Mouse (Mus musculus): ENCODE data around the gene Dpep2nb.
"Not testable (repeated sequence)": the region's sequence is repeated elsewhere in the genome, so short reads cannot be mapped to it uniquely, and the experiment has no call there.

Gene Dpep2nb

GRCm38 (mm10) chr8:106007135-106007534, 1.4 kb upstream of the Dpep2nb start:
- DNase-seq (ENCODE audit: low spot score in 2 of 2): no peak

GRCm38 (mm10) chr8:106006413-106006812, 638 bp upstream of the Dpep2nb start:
- DNase-seq (ENCODE audit: low spot score in 2 of 2): no peak

DNA sequence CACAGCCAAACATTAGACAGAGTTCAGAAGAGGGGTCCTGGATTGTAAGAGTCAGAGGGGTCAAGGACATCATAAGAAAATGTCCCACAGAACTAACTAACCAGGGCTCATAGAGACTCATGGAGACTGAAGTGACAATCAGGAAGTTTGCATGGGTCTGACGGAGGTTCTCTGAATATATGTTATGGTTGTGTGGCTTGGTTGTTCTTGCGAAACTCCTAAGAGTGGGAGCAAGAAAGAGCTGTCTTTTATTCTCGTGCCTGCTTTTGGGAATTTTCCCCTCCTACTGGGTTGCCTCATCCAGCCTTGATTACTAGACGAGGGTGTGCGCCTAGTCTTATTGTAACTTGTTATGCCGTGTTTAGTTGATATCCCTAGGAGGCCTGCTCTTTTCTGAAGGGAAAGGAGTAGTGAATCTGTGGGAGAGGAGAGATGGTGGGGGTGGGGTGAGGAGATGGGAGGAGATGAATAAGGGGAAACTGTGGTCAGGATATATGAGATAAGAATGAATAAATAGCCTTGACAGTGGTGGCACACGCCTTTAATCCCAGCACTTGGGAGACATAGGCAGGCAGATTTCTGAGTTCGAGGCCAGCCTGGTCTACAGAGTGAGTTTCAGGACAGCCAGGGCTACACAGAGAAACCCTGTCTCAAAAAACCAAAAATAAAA, 1.1 kb downstream of the Dpep2nb start:
- DNase-seq (ENCODE audit: low spot score in 2 of 2): no peak

GRCm38 (mm10) chr8:106001908-106002307, 3.9 kb downstream of the Dpep2nb start:
- no peak for DNase-seq (ENCODE audit: low spot score in 2 of 2)

DNA sequence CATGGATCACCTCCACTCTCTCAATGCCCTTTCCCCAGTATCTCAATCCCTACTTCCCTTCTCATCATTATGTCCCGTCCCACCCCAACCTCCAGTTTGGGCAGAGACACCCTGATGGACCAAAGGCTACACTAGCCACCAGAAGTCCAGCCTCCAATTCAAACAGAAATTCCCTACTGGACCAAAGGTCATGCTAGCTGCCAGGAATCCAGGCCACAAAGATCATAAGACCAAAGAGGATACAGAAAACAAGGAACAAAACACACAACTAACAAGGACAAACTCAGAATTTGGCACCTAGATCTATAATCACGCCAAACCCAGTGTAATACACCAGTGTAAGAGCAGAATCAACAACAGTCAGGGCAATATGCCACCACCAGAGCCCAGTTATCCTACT, 6.8 kb downstream of the Dpep2nb start:
- no peak for DNase-seq (ENCODE audit: low spot score in 2 of 2)

DNA sequence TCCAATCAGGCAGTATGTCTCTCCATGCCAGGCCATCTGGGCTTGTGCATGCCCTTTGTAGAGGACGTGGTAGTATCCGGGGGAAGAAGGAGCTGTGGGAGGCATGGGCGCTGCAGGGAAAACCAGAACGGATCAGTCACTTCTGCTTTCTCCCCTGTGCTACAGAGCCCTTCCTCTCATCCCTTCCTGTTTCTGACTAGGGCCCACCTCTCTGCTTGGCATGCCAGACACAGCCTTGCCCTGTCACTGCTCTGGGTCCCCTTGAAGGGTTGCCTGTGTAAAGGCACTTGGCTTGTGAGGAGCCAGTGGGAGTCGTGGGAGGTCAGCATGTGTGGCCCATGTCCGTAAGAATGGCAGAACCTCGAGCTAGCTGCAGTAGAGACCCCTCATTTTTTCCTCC, 9.4 kb downstream of the Dpep2nb start:
- no peak for DNase-seq (ENCODE audit: low spot score in 2 of 2)

DNA sequence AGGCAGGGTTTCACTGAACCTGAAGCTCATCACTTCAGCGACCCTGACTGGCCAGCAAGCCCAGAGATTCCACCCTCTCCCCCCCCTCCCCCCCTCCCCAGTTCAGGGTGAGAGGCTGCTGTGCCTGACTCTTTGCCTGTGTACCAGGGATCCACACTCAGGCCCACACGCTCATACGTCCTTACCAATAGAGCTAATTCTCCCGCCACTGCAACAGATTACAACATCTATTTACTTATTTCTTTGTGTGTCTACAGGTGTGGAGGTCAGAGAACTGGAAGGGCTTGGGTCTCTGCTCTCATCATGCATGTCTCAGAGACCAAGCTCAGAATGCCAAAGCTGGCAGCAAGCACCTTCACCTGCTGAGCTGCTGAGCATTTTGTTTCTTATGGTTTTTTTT, 12.5 kb downstream of the Dpep2nb start:
- DNase-seq (ENCODE audit: low spot score in 2 of 2): no peak

- DNase-seq (ENCODE audit: low spot score in 2 of 2): no peak
Observed at GRCm38 (mm10) chr8:105992499-105992898, 13.3 kb downstream of the Dpep2nb start.

- DNase-seq (ENCODE audit: low spot score in 2 of 2): no peak
Observed at GRCm38 (mm10) chr8:105991546-105991945, 14.2 kb downstream of the Dpep2nb start.

DNA sequence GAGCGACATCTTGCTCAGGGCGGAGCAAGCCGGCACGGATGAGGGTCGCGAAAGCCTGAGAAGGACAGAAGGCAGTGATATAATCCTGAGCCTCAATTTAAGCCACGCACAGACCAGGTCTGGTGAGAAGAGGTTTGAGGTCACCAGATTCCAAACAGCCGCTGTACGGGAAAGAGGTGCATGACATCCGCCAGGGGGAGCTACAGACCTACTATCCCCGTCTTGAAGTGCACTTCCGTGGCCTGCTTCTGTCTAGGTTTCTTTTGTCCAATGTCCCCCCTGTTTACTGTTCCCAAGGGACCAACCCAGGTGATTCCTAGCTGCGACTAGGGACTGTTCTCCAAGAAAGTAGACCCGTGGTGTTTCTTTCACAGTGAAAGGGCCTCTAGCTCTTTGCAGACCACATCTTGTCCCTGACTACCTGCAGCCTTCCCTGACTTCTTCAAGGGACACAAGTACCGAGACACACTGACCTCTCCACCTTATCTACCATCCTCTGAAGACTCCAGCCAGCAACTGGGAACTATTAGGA, 14.9 kb downstream of the Dpep2nb start, which contains the start of gene Dus2:
Dus2 (plus strand) TSS at position 482 of the 532 bp plus-strand sequence.
- peak; percentile 40 to 53 for DNase-seq (ENCODE audit: low spot score in 2 of 2)

GRCm38 (mm10) chr8:105988546-105988945, 17.2 kb downstream of the Dpep2nb start:
- no peak for DNase-seq (ENCODE audit: low spot score in 2 of 2)

DNA sequence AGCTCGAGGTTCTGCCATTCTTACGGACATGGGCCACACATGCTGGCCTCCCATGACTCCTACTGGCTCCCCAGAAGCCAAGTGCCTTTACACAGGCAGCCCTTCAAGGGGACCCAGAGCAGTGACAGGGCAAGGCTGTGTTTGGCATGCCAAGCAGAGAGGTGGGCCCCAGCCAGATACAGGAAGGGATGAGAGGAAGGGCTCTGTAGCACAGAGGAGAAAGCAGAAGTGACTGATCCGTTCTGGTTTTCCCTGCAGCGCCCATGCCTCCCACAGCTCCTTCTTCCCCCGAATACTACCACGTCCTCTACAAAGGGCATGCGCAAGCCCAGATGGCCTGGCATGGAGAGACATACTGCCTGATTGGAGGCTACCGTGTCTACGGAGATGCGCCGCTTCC, 22.4 kb downstream of the Dpep2nb start:
- not testable (repeated sequence) for DNase-seq (ENCODE audit: low spot score in 2 of 2)

GRCm38 (mm10) chr8:105981146-105981545, 24.6 kb downstream of the Dpep2nb start:
- no peak for DNase-seq (ENCODE audit: low spot score in 2 of 2)

DNA sequence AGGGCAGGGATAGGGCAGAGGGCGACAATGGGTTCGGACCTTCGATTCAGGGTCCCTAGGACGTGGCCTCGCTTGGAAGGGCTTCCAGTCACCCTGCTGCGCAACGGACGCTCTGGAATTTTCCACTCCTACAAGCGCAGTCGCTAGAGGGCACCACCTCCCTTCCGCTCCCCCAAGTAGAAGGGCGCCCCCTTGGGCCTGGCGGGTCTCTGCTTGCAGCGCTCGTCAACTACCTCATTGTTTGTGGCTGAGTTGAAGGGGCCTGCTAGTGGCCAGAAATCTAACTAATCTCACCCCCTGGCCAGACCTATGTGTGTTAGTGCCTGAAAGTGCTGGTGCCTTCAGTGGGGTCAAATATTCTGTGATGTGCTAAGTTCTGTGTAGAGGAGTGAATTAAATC, 26.4 kb downstream of the Dpep2nb start, which contains the start of gene Dpep3:
Dpep3 (minus strand) TSS at position 105 of the 400 bp plus-strand sequence.
- no peak for DNase-seq (ENCODE audit: low spot score in 2 of 2)

- no peak for DNase-seq (ENCODE audit: low spot score in 2 of 2)
Observed at GRCm38 (mm10) chr8:105975363-105975762, 30.4 kb downstream of the Dpep2nb start.

DNA sequence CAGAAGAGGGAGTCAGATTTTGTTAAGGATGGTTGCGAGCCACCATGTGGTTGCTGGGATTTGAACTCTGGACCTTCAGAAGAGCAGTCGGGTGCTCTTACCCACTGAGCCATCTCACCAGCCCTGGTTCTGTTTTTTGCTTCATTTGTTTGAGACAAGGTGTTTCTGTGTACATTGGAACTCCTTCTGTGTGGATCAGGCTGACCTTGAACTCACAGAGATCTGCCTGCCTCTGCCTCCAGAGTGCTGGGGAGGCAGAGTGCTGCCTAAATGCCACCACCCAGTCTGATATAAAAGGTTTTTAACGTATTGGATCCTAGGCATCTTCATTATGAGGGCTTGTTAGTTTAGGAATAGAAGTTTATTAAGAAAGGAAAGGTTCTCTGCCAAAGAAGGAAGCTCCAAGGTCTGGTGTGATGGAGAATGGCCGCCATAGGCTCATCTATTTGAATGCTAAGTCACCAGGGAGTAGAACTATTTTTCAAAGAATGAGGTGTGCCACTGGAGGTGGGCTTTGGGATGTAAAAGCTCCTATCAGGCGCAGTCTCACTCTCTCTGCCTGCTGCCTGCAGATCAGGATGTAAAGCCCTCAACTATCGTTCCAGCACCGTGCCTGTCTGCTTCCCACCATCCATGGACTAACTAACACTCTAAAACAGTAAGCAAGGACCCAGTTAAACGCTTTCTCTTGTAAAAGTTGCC, 34.6 kb downstream of the Dpep2nb start:
- DNase-seq (ENCODE audit: low spot score in 2 of 2): no peak

- no peak for DNase-seq (ENCODE audit: low spot score in 2 of 2)
Observed at GRCm38 (mm10) chr8:105969367-105969766, 36.4 kb downstream of the Dpep2nb start.

DNA sequence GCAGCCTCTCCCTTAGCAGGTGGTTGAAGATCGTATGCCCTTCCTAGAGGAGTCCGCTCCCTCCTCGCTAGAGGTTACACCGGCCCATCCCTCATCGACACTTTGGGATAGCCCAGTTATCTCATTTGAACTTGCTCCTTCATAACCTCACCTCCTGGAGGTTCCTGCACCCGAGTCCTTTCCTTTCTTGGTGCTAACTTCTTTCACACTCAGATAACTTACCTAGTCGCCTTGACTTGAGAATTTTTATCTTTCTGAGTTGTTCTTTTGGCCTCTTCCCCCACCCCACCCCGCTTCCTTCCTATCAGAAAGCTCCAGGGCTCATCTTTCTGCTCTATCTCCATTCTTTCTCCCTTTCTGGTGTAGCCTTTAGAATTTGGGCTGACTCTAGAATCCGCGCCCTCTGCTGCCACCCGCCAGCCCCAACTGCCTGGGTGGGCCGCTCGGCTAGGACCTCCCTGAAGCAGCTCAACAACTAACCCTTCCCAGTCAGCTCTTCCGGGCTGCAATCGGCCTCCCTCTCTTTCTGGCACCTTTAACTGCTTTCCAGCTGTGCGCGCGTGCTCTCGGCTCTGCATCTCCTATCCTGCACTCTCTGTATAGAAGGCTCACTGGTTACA, 39.0 kb downstream of the Dpep2nb start:
- DNase-seq (ENCODE audit: low spot score in 2 of 2): no peak

- no peak for DNase-seq (ENCODE audit: low spot score in 2 of 2)
Observed at GRCm38 (mm10) chr8:105965905-105966341, 39.9 kb downstream of the Dpep2nb start, which contains the start of gene Slc12a4. Gene Slc12a4, minus strand, starts transcription at chr8:105966097.

- DNase-seq (ENCODE audit: low spot score in 2 of 2): no peak
Observed at GRCm38 (mm10) chr8:105965266-105965904, 40.4 kb downstream of the Dpep2nb start.

DNA sequence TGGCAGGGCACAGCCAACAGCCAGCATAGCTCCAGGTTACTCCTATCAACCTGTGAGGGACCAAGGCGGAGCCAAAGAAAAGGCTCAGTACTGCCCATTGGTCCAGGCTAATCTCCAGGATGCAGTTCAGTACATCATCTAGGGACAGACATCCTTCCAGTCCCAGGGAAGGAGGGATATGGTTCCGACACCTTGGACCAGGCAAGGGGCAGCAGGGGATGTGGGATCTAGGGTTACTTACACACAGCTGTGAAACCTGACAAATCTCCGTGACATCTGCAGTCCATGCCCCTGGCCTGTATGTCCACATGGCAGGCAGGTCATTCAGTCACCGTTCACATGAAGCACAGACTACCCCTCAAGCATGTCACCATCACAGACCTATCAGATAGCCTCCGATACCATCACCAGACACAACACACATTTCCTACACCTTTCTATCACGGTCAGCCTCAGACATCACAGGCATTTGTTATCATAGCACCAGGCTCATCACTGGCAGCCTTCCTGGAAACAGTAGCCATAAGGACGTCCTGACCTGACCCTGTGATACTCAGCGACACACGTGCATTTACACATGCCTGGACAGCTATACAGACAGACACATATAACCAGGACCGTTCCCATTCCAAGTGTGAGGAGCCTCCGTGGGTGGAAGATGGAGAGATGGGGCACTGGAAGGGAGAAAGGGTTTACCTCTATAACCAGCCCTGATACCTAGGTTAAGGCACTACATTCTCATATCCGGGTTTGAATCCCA, 41.1 kb downstream of the Dpep2nb start:
- no peak for DNase-seq (ENCODE audit: low spot score in 2 of 2)

All from frontal cortex, postnatal 25 days (tissue).